Mouse (Mus musculus) right cerebral cortex, postnatal 10 days (tissue): ENCODE data around the gene Olfr603.
"Not testable (repeated sequence)": the region's sequence is repeated elsewhere in the genome, so short reads cannot be mapped to it uniquely, and the experiment has no call there.

Experiments used
- DNase-seq, 2 experiments: peaks; one replicate each; pipeline ENCODE4 v3.0.0; 2021; ENCODE audit warnings: low spot score in 2 of 2

The Olfr603 gene

GRCm38 (mm10) chr7:103386077-103386476 is at the start of gene Olfr603:
Olfr603 (minus strand) TSS chr7:103386177.
- no peak for DNase-seq

GRCm38 (mm10) chr7:103414772-103415171 is 28.8 kb upstream of the Olfr603 start, which contains the start of gene Usp17lc:
Usp17lc (plus strand) TSS chr7:103415072.
- not testable (repeated sequence) for DNase-seq

- not testable (repeated sequence) for DNase-seq
Measured at GRCm38 (mm10) chr7:103406521-103407055, 20.6 kb upstream of the Olfr603 start.

- no peak for DNase-seq
Measured at GRCm38 (mm10) chr7:103398981-103399380, 13.0 kb upstream of the Olfr603 start.

GRCm38 (mm10) chr7:103397758-103398157 is 11.8 kb upstream of the Olfr603 start:
- DNase-seq = no peak

GRCm38 (mm10) chr7:103362555-103362954 is 23.4 kb downstream of the Olfr603 start, which contains the start of gene Olfr601:
Olfr601 (minus strand) TSS chr7:103362655.
- no peak for DNase-seq

GRCm38 (mm10) chr7:103349569-103349968 is 36.4 kb downstream of the Olfr603 start, which contains the start of gene Olfr600:
Olfr600 (minus strand) TSS chr7:103349669.
- DNase-seq = no peak

GRCm38 (mm10) chr7:103335617-103336016 is 50.4 kb downstream of the Olfr603 start, which contains the start of gene Olfr599:
Olfr599 (plus strand) TSS chr7:103335917.
- DNase-seq = no peak
